Mouse (Mus musculus): ENCODE measurements around the gene Gm12216.
A peak's percentile ranks its signal among the peaks of the same experiment; 100 is the strongest.

Gm12216 gene

DNA sequence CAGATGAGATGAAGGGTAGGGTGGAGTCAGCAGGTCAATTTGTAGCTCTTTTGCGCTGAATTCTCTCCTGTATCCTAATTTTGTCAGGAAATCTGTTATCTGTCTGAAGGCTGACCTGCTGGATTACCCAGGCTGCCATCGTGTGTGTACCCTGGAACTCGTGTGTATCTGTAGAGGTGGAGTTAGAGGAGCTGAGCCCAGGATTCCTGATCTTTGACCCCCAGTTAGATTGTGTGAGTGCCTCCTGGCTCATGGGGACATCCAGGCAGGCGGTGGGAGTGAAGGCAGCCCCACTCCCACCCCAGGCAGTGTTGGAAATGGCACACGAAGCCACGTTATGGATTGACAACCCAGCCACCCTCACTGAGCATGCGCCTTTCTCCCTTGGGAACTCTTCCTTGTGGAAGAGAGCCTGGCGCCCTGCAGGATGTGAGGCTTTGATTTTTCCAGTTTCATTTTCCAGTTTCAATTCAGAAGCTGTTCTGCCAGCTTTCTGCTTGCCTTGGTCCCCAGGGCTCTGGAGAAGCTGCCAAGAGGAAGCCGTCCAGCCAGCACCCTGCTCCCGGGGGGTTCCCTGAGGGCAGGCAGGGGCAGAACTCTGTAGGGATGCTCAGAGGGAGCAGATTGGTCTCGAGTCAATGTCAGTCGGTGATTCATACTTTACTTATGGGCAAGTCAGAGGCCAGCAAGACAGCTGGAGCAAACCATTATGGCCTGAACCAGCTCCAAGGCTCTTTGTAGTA is 62.5 kb downstream of the Gm12216 start:
- peak; percentile 87 to 88 for DNase-seq (ENCODE audit: low spot score in 2 of 2)

DNA sequence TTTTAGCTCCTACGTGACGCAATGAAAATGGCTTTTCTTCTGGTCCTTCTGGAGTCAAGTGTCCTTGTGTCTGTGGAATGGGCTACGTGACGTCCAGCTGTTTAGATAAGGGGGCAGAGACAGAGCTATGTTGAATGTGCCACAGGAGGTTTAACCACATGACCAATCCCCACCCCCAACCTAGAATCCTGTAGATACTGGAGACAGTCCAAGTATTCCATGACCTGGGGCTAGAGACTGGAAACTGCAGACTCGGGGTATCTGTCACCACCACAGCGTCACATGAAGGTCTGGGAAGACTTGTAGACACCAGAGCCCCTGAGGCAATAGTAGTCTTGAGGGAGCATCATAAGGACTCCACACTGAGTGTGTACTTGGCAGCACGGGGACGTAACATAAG is 63.2 kb downstream of the Gm12216 start:
- DNase-seq (ENCODE audit: low spot score in 2 of 2) = no peak

DNA sequence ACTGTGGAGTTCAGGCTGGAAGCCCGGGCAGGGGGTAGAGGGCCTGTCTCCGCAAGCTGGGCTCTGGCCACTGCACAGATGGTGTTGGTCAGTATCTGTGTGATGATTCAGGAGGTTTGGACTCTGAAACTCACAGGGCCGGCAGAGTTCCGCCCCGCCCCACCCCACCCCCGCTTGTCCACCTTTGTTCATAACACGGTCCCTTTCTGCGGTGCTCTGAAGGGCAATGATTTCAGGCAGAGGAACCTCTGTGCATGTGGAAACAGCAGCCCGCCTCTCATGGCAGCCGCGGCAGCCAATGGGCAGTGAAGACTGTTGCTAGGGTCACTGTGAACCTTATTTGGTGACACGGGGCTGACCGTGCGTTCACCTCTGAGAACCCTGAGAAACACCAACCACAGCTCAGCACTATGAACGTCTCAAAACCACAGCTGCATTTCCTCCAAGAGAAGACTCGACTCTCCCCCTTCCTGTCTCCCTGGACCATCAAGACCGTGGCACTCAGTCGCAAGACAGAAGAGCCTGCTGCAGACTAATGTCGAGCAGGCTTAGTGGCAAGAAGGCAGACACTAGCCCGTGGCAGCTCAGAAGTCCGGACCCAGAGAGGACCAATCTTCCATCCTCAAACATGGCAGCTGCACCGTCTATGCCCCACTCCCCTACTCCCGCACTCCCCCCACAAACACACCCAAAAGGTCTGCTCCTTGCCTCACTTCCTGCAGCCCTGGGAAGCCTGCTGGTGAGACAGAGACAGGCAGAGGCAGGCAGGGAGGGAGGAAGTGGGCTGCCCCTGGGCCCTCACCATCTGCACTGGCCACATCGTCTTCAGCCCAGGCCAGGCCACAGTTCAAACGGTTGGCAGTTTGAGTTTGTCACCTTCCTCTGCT is 64.1 kb downstream of the Gm12216 start:
- DNase-seq (ENCODE audit: low spot score in 2 of 2) = peak in 1 of 2 experiments; percentile 78

DNA sequence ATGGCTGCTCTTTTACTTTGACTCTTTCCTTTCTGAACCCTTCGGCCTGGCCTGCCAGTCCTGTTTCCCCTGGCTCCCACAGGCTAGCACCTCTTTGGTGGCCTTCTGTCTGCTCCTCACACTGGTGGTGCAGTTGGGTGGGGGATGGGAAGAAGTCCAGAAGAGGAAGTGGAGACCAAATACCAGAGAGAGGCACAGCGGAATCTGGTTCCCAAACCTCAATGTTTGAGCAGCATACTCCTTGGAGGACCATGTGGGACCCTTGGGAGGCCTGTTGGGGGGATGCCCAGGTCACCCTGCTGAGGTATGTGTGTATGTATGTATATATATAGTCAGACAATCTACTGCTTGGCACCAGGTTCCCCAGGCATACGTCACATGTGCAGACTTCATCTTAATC is 65.0 kb downstream of the Gm12216 start:
- DNase-seq (ENCODE audit: low spot score in 2 of 2) = no peak

DNA sequence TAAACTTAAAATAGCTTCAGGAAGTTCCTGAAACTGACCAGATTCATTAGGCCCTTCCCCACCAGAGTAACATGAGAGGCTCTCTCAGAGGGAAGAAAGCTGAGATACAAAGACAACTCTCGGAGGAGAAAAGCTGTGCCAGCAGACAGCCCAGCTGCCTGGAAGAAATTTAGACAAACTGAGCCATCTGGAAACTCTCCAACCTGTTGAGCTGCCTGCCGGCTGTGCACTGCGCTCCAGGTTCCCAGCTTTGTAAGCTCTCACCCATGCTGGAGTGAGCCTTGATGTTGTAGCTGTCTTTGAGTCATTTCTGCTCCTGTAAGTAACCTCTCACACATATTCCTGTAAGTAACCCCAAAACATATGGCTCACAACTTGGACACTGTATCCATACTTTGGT is 66.1 kb downstream of the Gm12216 start:
- DNase-seq (ENCODE audit: low spot score in 2 of 2) = peak in 1 of 2 experiments; percentile 61

DNA sequence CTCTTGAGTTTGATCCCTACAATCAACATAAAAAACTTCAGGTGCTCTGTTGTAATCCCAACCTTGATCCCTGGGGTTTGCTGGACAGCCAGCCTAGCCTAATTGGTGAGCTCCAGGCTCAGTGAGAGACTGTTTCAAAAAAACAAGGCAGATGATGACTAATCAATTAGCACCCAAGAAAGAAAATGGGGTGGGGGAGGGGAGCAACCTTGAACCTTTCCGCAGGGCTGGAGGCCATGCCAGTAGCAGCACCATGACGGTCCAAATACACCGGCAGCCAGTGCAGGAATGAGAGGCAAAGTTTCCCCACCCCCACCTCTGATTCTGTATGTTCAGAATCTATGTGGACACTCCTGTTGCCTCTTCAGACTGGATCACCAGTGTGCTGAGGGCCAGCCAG is 69.8 kb downstream of the Gm12216 start:
- DNase-seq (ENCODE audit: low spot score in 2 of 2) = no peak

DNA sequence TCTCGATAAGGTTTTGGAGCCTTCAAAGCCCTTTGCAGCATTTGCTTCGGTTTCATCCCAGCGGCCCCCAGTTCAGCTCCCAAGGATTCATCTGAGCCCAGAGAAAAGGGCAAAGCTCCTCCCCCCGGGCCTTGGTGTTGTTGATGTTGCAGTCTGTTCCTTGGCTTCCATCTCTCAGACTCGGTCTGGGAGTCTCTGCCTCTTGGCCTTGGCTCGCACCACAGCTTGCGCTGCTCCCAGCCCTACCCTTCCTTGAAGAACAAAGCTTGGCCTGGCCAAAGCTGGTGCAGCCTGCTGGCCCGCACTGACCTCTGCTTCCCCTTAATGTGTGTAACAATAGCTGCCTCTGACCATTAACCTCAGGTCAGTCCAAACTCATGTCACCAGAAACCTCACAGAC is 70.9 kb downstream of the Gm12216 start:
- DNase-seq (ENCODE audit: low spot score in 2 of 2) = peak; percentile 83 to 87

DNA sequence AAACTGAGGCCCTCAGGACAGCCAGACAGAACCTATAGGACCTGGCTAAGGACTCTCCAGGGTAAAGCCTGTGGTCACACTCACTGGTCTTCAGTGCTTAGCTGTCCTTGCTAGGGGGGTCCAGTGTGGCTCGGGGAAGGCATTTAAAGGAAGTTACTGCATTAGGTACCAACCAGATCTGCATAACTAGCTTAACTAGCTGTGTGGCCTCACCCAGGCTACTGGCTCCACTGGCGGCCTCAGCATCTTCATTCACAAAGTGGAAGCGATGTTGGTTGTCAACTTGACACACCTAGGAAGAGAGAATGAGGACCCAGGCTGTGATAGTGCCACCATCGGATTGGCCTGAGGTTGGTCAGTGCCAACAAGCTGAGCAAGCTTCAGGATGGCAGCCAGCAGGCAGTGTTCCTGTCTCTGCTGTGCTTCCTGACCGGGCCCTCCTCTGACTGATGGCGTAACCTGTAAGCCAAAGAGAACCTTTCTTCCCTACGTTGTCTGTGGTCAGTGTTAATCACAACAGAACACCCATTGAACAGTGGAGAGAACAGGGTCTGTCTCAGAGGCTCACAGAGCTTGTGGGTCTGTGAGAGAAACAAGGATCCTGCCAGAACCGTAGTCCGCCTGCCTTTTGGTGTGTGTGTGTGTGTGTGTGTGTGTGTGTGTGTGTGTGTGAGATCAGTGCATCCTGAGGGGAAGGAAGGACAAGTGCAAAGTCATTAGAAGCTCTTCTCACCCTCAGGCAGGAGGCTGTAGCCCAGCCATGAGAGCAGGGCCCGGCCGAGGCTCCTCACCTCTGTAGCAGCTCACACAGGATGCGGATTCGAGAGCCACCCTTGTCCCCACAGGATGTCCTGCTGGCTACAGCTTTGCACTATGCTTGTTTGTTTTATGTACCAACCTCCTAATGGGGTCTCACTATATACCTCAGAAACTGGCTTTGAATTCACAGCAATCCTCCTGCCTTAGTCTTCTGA is 72.7 kb downstream of the Gm12216 start:
- peak in 1 of 2 experiments; percentile 60 for DNase-seq (ENCODE audit: low spot score in 2 of 2)

DNA sequence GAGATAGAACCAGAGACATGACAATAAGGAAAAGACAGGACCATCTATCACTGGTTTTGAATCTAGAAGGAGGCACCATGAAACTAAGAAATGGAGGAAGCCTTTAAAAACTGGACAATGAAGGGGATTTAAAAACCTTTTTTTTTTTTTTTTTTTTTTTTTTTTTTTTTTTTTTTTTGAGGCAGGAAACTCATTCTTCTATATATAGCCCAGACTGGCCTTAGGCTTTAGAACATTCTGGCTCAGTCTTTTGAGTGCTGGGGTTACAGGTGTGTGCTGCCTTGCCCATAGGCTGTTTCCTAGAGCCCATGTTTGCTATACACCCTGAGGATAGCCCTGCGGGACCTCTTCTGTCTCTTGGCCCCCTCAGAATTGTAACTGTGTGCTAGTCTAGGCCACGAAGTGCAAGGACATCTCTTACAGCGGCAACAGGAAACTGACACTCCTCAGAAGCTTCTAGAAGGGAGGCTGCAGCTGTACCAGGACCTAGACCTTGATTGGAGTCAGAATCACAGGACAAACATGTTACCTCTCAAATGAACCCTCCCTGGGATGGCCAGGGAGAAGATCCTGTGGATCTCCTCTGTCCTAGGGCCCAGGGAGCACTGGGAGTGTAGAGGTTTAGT is 73.6 kb downstream of the Gm12216 start:
- DNase-seq (ENCODE audit: low spot score in 2 of 2) = no peak

DNA sequence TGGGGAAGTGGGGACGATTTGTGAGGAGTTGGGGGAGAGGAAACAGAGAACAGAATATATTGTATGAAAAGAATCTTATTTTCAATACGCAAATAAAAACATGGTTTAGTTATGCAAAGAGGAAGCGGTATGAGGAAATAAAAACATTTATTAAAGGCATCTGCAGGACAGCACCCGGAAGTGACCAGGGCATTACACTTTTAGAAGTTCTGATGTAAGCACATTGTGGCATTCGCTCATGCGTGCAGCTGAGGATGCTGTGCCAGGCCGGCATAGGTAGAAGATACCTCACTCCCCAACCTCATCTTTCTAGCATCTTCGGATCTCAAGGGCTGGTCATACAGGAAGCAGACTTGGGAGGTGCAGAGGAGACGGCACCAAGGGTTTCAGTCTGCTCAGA is 75.8 kb downstream of the Gm12216 start:
- no peak for DNase-seq (ENCODE audit: low spot score in 2 of 2)

DNA sequence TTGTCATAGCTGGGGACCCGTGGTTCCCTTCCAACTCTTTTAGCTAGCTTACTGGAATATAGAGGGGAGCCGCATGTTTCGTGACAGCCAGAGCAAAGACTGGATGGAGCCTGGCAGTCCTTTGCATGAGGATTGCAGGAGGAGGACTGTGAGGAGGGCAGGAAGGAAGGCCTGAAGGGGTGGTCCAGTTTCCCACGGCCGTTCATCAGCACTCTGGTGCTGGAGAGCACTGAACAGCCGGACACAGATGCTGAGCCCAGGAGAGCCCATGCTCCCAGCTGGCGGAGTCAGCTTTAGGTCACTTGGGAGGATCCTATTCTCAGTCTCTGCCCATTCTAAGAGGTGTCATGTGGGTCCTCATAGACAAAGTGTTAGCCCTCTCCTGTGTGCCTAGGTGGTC is 77.1 kb downstream of the Gm12216 start:
- DNase-seq (ENCODE audit: low spot score in 2 of 2) = peak in 1 of 2 experiments; percentile 71

DNA sequence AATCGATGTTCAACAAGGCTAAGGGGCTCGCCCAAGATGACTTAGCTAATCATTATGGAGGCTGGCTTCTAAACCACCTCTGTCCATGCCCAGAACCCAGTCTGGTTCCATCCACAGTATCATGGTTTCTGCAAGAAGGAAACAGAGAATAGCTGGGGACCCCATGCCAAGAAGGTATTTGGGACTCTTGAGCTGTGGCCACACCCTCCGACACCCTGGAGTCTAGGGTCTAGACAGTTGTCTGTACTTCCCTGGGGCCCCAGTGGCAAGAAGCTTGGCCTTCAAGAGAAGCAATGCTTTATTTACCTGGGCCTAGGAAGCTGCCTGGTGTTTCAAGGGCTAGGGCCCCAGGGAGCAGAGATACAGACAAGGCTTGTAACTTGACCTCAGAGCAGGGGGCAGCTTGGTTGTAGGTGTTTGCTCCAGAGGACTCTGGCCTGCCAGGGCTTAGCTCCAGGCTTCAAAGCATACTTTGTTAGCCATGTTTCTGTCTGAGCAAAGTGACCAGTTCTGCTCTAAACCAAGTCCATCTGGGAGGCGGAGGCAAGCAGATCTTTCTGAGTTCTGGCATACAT is 77.8 kb downstream of the Gm12216 start:
- no peak for DNase-seq (ENCODE audit: low spot score in 2 of 2)

DNA sequence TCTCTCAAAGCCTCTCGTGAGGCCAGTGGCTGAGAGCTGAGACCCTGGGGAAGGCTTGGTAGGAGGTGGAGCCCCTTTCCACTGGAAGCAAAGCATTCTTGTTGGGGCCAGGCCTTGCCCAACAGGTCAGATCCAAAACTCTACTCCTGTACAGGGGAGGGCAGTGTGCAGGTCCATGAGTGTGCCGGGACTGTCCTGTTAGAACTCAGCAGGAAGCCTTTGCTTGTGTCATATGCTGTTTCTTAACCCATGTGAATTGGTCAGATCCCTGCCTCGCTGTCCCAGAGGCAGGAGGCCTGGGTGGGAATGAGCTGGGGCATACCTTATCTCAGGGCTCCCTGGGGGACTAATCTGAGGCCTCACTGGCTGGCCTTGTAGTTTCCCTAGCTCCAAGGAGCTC is 78.8 kb downstream of the Gm12216 start:
- DNase-seq (ENCODE audit: low spot score in 2 of 2) = no peak

DNA sequence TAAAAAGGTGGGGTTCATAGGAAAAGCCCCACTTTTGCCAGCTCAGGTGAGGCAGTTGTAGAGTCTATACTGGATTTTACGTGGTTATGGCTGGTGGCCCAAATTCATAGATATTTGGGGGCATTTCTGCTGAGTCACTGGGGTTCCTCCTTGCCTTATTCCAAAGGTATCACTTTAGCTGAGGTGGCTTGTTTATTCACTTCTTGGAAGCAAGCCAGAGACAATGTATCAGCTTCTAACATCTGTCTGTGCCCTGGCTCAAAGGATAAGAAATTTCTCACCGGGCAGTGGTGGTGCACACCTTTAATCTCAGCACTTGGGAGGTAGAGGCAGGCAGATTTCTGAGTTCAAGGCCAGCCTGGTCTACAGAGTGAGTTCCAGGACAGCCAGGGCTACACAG is 79.2 kb downstream of the Gm12216 start:
- no peak for DNase-seq (ENCODE audit: low spot score in 2 of 2)

DNA sequence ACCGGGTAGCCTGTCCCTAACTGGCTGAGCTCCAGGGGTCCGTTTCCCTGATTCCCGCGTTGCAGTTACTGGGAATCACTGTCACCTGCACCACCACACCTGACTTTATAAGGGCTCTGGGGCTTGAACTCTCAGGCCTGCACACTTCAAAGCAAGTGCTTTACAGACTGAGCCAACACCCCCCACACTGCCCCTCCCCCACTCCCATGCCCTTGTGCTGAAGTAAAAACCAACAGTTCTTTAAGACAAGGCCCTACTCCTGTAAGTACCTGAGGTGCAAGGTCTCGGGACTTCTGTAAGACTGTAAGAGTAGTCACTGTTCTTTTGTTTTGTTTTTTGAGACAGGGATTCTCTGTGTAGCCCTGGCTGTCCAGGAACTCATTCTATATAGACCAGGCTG is 80.6 kb downstream of the Gm12216 start:
- no peak for DNase-seq (ENCODE audit: low spot score in 2 of 2)

DNA sequence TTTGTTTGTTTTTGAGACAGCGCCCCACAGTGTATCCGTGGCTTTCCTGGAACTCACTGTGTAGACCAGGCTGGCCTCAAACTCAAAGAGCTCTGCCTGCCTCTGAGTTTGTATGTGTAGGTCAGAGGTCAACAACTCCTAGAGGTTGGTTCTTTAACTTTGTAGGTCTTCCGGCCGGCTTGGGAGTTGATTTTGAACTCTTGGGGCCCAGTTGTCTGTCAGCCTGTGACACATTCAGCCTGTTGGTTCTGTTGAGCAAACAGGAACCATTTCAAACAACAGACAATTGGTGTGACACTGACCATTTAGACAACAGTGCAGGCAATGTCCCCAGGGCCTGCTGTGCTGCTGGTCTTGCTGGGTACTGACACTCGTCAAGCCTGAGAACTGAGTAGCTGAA is 81.3 kb downstream of the Gm12216 start:
- DNase-seq (ENCODE audit: low spot score in 2 of 2) = no peak

DNA sequence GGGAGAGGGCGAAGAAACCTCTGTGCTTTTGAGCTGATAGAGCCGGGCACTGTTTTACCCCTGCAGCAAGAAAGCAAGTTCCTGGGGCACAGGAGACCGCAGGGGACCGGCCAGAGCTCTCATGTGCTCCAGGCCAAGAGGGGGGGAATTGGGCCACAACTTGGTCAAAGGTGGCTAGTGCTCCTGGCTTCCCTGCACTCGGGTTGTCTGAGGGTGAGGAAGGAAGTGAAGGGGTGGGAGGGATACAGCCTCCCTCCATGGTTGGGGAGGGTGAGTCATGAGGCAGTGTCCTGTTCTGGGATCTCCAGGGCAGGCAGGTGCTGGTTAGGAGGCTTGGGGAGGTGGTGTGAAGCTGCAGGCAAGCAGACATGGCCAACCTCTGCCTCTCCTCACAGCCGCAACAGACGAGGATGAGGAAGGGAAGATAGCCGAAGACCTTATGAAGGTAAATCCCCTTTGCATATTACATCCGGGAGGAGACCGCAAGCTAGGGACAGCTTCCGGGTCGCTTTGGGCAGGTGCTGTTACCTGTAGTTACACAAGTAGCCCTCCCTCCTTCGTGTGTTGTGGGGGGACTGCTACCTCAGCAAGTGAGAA is 84.3 kb downstream of the Gm12216 start:
- no peak for DNase-seq (ENCODE audit: low spot score in 2 of 2)

DNA sequence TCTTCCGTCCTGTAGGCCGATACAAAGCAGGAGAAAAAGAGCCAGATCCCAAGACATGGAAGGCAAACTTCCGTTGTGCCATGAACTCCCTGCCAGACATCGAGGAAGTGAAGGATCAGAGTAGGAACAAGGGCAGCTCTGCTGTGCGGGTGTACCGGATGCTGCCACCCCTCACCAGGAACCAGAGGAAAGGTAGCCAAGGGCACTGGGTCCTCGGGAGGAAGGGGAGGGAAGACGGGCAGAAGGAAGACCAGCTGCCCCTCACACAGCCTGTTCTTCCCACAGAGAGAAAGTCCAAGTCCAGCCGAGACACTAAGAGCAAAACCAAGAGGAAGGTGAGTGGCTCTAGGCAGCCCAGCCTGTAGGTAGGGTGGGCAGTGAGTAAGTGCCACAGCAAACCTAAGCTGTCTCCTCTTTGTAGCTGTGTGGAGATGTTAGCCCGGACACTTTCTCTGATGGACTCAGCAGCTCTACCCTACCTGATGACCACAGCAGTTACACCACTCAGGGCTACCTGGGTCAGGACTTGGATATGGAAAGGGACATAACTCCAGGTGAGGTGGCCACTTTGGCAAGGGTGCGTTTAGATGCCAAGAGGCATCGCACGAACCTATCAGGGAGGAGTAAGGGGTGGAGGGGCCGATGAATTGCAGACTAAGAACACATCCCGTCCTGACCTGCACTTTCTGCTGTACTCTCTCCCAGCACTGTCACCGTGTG is 85.3 kb downstream of the Gm12216 start:
- no peak for DNase-seq (ENCODE audit: low spot score in 2 of 2)

DNA sequence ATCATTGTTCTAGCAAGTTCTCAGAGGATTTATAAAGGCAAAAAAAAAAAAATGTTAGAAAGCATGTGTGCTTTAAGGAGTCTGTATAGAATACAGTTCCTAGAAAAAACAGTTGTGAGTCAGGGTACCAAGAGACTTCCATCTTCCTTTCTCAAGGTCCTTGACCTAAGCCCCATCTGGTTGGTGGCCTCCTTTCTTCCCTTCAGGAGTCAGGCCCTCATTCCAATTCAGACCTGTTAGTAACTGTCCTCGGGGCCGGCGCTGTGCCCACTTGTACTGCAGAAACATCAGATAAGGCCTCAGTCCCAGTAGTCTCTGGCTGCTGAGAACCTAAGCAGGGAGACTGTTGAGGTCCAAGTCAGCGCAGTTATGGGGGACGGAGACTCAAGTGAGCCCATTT is 86.0 kb downstream of the Gm12216 start, which contains the start of gene Gm17334:
Gene Gm17334 (minus strand): TSS at position 101 of the 400 bp plus-strand sequence.
- no peak for DNase-seq (ENCODE audit: low spot score in 2 of 2)

DNA sequence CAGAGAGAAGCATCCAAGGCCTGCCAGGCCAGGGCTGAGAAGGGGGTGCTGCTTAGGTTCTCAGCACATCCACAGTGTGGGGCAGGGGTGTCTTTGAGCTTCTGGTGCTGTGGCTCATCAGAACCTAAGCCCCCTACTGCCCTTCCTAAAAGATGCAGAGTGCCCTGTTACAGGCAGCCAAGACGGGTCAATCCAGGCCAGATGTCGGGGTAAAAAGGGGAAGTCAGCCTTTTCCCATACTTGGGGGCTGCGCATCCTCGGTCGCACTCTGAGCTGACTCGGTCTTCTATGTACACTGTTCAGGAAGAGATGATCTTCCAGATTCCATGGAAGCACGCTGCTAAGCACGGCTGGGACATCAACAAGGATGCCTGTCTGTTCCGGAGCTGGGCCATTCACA is 86.5 kb downstream of the Gm12216 start:
- no peak for DNase-seq (ENCODE audit: low spot score in 2 of 2)
